Mouse (Mus musculus): Measurements from ENCODE around the gene Snx7. TPM values are rescaled to one million over a fixed set of nuclear protein-coding genes. Genes with fewer than 3 reads are reported as not detected.

The Snx7 gene
- polyA plus RNA-seq, 1 experiment = 53.9 TPM

GRCm38 (mm10) chr3:117823218-117823617, 45.5 kb downstream of the Snx7 start:
- TF ChIP-seq CTCF (conservative IDR thresholded peaks at IDR 0.05; ENCODE audit: insufficient read depth, insufficient read length, low read depth, low read length) = no peak
- TF ChIP-seq POLR2A (IDR thresholded peaks at IDR 0.05; ENCODE audit: low read depth, low read length) = no peak
- Histone ChIP-seq H3K4me1 (ENCODE audit: control insufficient read depth, insufficient read depth, low read length) (no peaks in the 10 kb centered on the region), H3K36me3 (ENCODE audit: control insufficient read depth, insufficient read depth, low read length) (no peaks in the 10 kb centered on the region; the same call in 1 of the 2 replicates), H3K27ac (ENCODE audit: insufficient read depth, low read depth, low read length) (no peak overlapping the region), H3K4me3 (ENCODE audit: insufficient read depth, low read depth, low read length) (no peak overlapping the region), H3K27me3 (replicated peaks; ENCODE audit: control insufficient read depth, insufficient read depth, low read length) (no peaks in the 10 kb centered on the region)
- DNase-seq = no peak
- WGBS = 83% methylated on average over 3 of the region's 3 CpGs

- TF ChIP-seq POLR2A (IDR thresholded peaks at IDR 0.05; ENCODE audit: low read depth, low read length) (no peak), CTCF (conservative IDR thresholded peaks at IDR 0.05; ENCODE audit: insufficient read depth, insufficient read length, low read depth, low read length) (no peak)
- no peak overlapping the region for H3K27ac ChIP-seq (ENCODE audit: insufficient read depth, low read depth, low read length)
- WGBS = 93% methylated on average over 1 of the region's 1 CpGs
- no peaks in the 10 kb centered on the region for H3K4me1 ChIP-seq (ENCODE audit: control insufficient read depth, insufficient read depth, low read length)
- H3K27me3 ChIP-seq (replicated peaks; ENCODE audit: control insufficient read depth, insufficient read depth, low read length) = no peaks in the 10 kb centered on the region
- H3K4me3 ChIP-seq (ENCODE audit: insufficient read depth, low read depth, low read length) = no peak overlapping the region
- H3K36me3 ChIP-seq (ENCODE audit: control insufficient read depth, insufficient read depth, low read length) = no peaks in the 10 kb centered on the region; the same call in 1 of the 2 replicates
- no peak for DNase-seq
These were observed 51.1 kb downstream of the Snx7 start for GRCm38 (mm10) chr3:117817635-117818034.

- DNase-seq = no peak
- H3K36me3 ChIP-seq (ENCODE audit: control insufficient read depth, insufficient read depth, low read length) = no peaks in the 10 kb centered on the region
- TF ChIP-seq CTCF (conservative IDR thresholded peaks at IDR 0.05; ENCODE audit: insufficient read depth, insufficient read length, low read depth, low read length) = no peak
- WGBS = 96% methylated on average over 2 of the region's 2 CpGs
- no peak overlapping the region for H3K27ac ChIP-seq (ENCODE audit: insufficient read depth, low read depth, low read length)
- no peaks in the 10 kb centered on the region for H3K27me3 ChIP-seq (replicated peaks; ENCODE audit: control insufficient read depth, insufficient read depth, low read length)
- no peak overlapping the region for H3K4me3 ChIP-seq (ENCODE audit: insufficient read depth, low read depth, low read length)
- H3K4me1 ChIP-seq (ENCODE audit: control insufficient read depth, insufficient read depth, low read length) = no peaks in the 10 kb centered on the region
These were observed 54.5 kb downstream of the Snx7 start for GRCm38 (mm10) chr3:117814218-117814617.

GRCm38 (mm10) chr3:117812135-117812534, 56.6 kb downstream of the Snx7 start:
- TF ChIP-seq POLR2A (IDR thresholded peaks at IDR 0.05; ENCODE audit: low read depth, low read length) = no peak
- TF ChIP-seq CTCF (conservative IDR thresholded peaks at IDR 0.05; ENCODE audit: insufficient read depth, insufficient read length, low read depth, low read length) = no peak
- no peaks in the 10 kb centered on the region for H3K36me3 ChIP-seq (ENCODE audit: control insufficient read depth, insufficient read depth, low read length)
- WGBS = 86% methylated on average over 4 of the region's 4 CpGs
- DNase-seq = no peak
- H3K27ac ChIP-seq (ENCODE audit: insufficient read depth, low read depth, low read length) = no peak overlapping the region
- no peaks in the 10 kb centered on the region for H3K27me3 ChIP-seq (replicated peaks; ENCODE audit: control insufficient read depth, insufficient read depth, low read length)
- H3K4me1 ChIP-seq (ENCODE audit: control insufficient read depth, insufficient read depth, low read length) = no peaks in the 10 kb centered on the region
- H3K4me3 ChIP-seq (ENCODE audit: insufficient read depth, low read depth, low read length) = no peak overlapping the region

DNA sequence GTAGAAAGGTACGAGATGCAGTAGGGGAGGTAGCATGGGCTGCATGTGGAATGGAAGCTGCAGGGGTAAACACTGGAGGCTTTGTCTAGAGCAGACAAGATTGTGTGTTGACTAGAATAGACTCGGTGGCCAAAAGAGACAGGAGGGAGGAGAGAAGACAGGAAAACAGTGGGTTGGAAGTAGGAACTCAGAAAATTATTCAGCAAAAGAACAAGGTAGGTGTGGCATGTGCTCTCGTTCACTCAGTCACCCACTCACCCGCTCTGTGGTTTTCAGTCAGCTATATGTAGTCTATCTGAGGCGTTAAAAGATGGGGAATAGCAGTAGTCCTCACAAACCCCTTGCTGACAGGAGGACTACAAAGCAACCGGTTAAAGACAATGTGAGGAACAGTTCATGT, 63.0 kb downstream of the Snx7 start:
- WGBS = 94% methylated on average over 6 of the region's 6 CpGs
- Histone ChIP-seq H3K4me1 (ENCODE audit: control insufficient read depth, insufficient read depth, low read length) (no peaks in the 10 kb centered on the region), H3K27me3 (replicated peaks; ENCODE audit: control insufficient read depth, insufficient read depth, low read length) (no peaks in the 10 kb centered on the region), H3K36me3 (ENCODE audit: control insufficient read depth, insufficient read depth, low read length) (no peaks in the 10 kb centered on the region), H3K4me3 (ENCODE audit: insufficient read depth, low read depth, low read length) (no peak overlapping the region), H3K27ac (ENCODE audit: insufficient read depth, low read depth, low read length) (no peak overlapping the region)
- TF ChIP-seq POLR2A (IDR thresholded peaks at IDR 0.05; ENCODE audit: low read depth, low read length) = no peak
- no peak for TF ChIP-seq CTCF (conservative IDR thresholded peaks at IDR 0.05; ENCODE audit: insufficient read depth, insufficient read length, low read depth, low read length)
- no peak for DNase-seq

- Histone ChIP-seq H3K27ac (ENCODE audit: insufficient read depth, low read depth, low read length) (no peak overlapping the region), H3K27me3 (replicated peaks; ENCODE audit: control insufficient read depth, insufficient read depth, low read length) (no peaks in the 10 kb centered on the region), H3K36me3 (ENCODE audit: control insufficient read depth, insufficient read depth, low read length) (no peaks in the 10 kb centered on the region; the same call in 1 of the 2 replicates), H3K4me3 (ENCODE audit: insufficient read depth, low read depth, low read length) (no peak overlapping the region), H3K4me1 (ENCODE audit: control insufficient read depth, insufficient read depth, low read length) (no peaks in the 10 kb centered on the region)
- DNase-seq = no peak
- TF ChIP-seq POLR2A (IDR thresholded peaks at IDR 0.05; ENCODE audit: low read depth, low read length) = no peak
- TF ChIP-seq CTCF (conservative IDR thresholded peaks at IDR 0.05; ENCODE audit: insufficient read depth, insufficient read length, low read depth, low read length) = no peak
These were observed 74.2 kb downstream of the Snx7 start for GRCm38 (mm10) chr3:117794501-117794900.

DNA sequence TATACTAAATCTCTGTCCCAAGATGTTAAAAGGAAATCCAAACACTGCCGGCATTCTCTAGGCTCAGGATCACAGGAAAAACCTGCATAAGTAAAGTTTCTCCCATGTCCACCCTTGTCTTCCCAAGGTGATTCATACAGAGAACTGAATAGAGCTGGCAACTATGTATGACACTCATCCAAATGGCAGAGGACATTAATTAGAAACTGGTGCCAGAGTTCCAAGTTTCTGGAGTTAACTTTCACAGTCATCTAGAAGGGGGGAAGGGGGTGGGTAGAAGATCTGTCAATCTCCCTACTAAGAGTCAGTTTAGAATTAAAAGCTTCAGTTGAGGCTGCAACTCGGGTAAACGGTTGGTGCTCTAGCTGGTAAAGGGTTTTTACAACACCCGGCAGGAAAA, 76.8 kb downstream of the Snx7 start:
- TF ChIP-seq CTCF (conservative IDR thresholded peaks at IDR 0.05; ENCODE audit: insufficient read depth, insufficient read length, low read depth, low read length) = no peak
- TF ChIP-seq POLR2A (IDR thresholded peaks at IDR 0.05; ENCODE audit: low read depth, low read length) = no peak
- Histone ChIP-seq H3K27ac (ENCODE audit: insufficient read depth, low read depth, low read length) (no peak overlapping the region), H3K27me3 (replicated peaks; ENCODE audit: control insufficient read depth, insufficient read depth, low read length) (no peaks in the 10 kb centered on the region), H3K4me1 (ENCODE audit: control insufficient read depth, insufficient read depth, low read length) (peaks cover 5% of the 10 kb centered on the region), H3K36me3 (ENCODE audit: control insufficient read depth, insufficient read depth, low read length) (no peaks in the 10 kb centered on the region; the same call in 1 of the 2 replicates), H3K4me3 (ENCODE audit: insufficient read depth, low read depth, low read length) (no peak overlapping the region)
- DNase-seq = no peak
- WGBS = 57% methylated on average over 4 of the region's 4 CpGs

DNA sequence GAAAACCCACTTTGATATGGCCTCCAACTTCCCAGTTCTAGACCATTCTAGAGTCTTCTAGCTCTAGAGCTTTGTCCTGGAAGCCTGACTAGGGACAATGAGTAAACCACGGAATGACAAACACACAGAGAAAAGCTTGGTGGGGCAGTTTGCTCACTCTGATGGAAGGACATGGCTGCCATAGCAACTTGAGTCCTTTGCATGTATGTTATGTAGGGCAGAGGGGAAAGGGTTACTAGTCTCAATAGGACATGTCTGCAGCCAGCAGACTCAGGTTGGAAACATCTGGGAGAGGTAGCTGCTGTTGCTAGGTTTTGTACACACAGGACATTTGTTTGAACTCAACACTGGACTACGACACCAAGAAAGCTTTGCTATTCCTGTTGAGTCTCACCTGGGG, 77.5 kb downstream of the Snx7 start:
- Histone ChIP-seq H3K36me3 (ENCODE audit: control insufficient read depth, insufficient read depth, low read length) (no peaks in the 10 kb centered on the region; the same call in 1 of the 2 replicates), H3K27ac (ENCODE audit: insufficient read depth, low read depth, low read length) (no peak overlapping the region), H3K27me3 (replicated peaks; ENCODE audit: control insufficient read depth, insufficient read depth, low read length) (no peaks in the 10 kb centered on the region), H3K4me1 (ENCODE audit: control insufficient read depth, insufficient read depth, low read length) (peaks cover 5% of the 10 kb centered on the region), H3K4me3 (ENCODE audit: insufficient read depth, low read depth, low read length) (no peak overlapping the region)
- WGBS = 84% methylated on average over 2 of the region's 2 CpGs
- no peak for TF ChIP-seq CTCF (conservative IDR thresholded peaks at IDR 0.05; ENCODE audit: insufficient read depth, insufficient read length, low read depth, low read length)
- TF ChIP-seq POLR2A (IDR thresholded peaks at IDR 0.05; ENCODE audit: low read depth, low read length) = no peak
- no peak for DNase-seq

Measured in kidney, adult 2 months (tissue).